Mouse (Mus musculus): ENCODE data around the gene Dpp6. TPM values are rescaled to one million over a fixed set of nuclear protein-coding genes. Genes with fewer than 3 reads are reported as not detected.

Dpp6 gene
- polyA plus RNA-seq, 1 experiment: not detected

GRCm38 (mm10) chr5:27306497-27307152, 489.6 kb downstream of the Dpp6 start:
- TF ChIP-seq CTCF (IDR thresholded peaks at IDR 0.05; ENCODE audit: control insufficient read depth, insufficient read depth, low read length) (no peak), POLR2A (IDR thresholded peaks at IDR 0.05; ENCODE audit: borderline replicate concordance, control insufficient read depth, low read depth, low read length) (no peak)
- no peak overlapping the region for H3K27ac ChIP-seq (ENCODE audit: control insufficient read depth, insufficient read depth, low read depth, low read length, poor library complexity)
- no peaks in the 10 kb centered on the region for H3K4me1 ChIP-seq (ENCODE audit: control insufficient read depth, insufficient read depth, low read length)
- WGBS: 59% methylated on average over 4 of the region's 4 CpGs
- H3K4me3 ChIP-seq (replicated peaks; ENCODE audit: control insufficient read depth, low read depth, low read length): no peak overlapping the region

- no peaks in the 10 kb centered on the region for H3K4me1 ChIP-seq (ENCODE audit: control insufficient read depth, insufficient read depth, low read length)
- TF ChIP-seq POLR2A (IDR thresholded peaks at IDR 0.05; ENCODE audit: borderline replicate concordance, control insufficient read depth, low read depth, low read length) (no peak), CTCF (IDR thresholded peaks at IDR 0.05; ENCODE audit: control insufficient read depth, insufficient read depth, low read length) (no peak)
- no peak overlapping the region for H3K4me3 ChIP-seq (replicated peaks; ENCODE audit: control insufficient read depth, low read depth, low read length)
- 58% methylated on average over 2 of the region's 2 CpGs for WGBS
- no peak overlapping the region for H3K27ac ChIP-seq (ENCODE audit: control insufficient read depth, insufficient read depth, low read depth, low read length, poor library complexity)
Measured at GRCm38 (mm10) chr5:27310217-27310616, 493.2 kb downstream of the Dpp6 start.

- Histone ChIP-seq H3K4me3 (replicated peaks; ENCODE audit: control insufficient read depth, low read depth, low read length) (no peak overlapping the region), H3K27ac (ENCODE audit: control insufficient read depth, insufficient read depth, low read depth, low read length, poor library complexity) (no peak overlapping the region), H3K4me1 (ENCODE audit: control insufficient read depth, insufficient read depth, low read length) (no peaks in the 10 kb centered on the region)
- TF ChIP-seq CTCF (IDR thresholded peaks at IDR 0.05; ENCODE audit: control insufficient read depth, insufficient read depth, low read length) (no peak), POLR2A (IDR thresholded peaks at IDR 0.05; ENCODE audit: borderline replicate concordance, control insufficient read depth, low read depth, low read length) (no peak)
- WGBS: 44% methylated on average over 1 of the region's 1 CpGs
Measured at GRCm38 (mm10) chr5:27316674-27317073, 499.7 kb downstream of the Dpp6 start.

- Histone ChIP-seq H3K27ac (ENCODE audit: control insufficient read depth, insufficient read depth, low read depth, low read length, poor library complexity) (no peak overlapping the region), H3K4me1 (ENCODE audit: control insufficient read depth, insufficient read depth, low read length) (no peaks in the 10 kb centered on the region), H3K4me3 (replicated peaks; ENCODE audit: control insufficient read depth, low read depth, low read length) (no peak overlapping the region)
- TF ChIP-seq CTCF (IDR thresholded peaks at IDR 0.05; ENCODE audit: control insufficient read depth, insufficient read depth, low read length) (no peak), POLR2A (IDR thresholded peaks at IDR 0.05; ENCODE audit: borderline replicate concordance, control insufficient read depth, low read depth, low read length) (no peak)
Measured at GRCm38 (mm10) chr5:27317264-27317663, 500.3 kb downstream of the Dpp6 start.

- H3K27ac ChIP-seq (ENCODE audit: control insufficient read depth, insufficient read depth, low read depth, low read length, poor library complexity): no peak overlapping the region
- 88% methylated on average over 1 of the region's 1 CpGs for WGBS
- H3K4me1 ChIP-seq (ENCODE audit: control insufficient read depth, insufficient read depth, low read length): no peaks in the 10 kb centered on the region
- H3K4me3 ChIP-seq (replicated peaks; ENCODE audit: control insufficient read depth, low read depth, low read length): no peak overlapping the region
- no peak for TF ChIP-seq CTCF (IDR thresholded peaks at IDR 0.05; ENCODE audit: control insufficient read depth, insufficient read depth, low read length)
- no peak for TF ChIP-seq POLR2A (IDR thresholded peaks at IDR 0.05; ENCODE audit: borderline replicate concordance, control insufficient read depth, low read depth, low read length)
Measured at GRCm38 (mm10) chr5:27317832-27318231, 500.8 kb downstream of the Dpp6 start.

GRCm38 (mm10) chr5:27319731-27320130, 502.7 kb downstream of the Dpp6 start:
- 68% methylated on average over 4 of the region's 4 CpGs for WGBS
- Histone ChIP-seq H3K27ac (ENCODE audit: control insufficient read depth, insufficient read depth, low read depth, low read length, poor library complexity) (no peak overlapping the region), H3K4me1 (ENCODE audit: control insufficient read depth, insufficient read depth, low read length) (no peaks in the 10 kb centered on the region), H3K4me3 (replicated peaks; ENCODE audit: control insufficient read depth, low read depth, low read length) (no peak overlapping the region)
- TF ChIP-seq POLR2A (IDR thresholded peaks at IDR 0.05; ENCODE audit: borderline replicate concordance, control insufficient read depth, low read depth, low read length) (no peak), CTCF (IDR thresholded peaks at IDR 0.05; ENCODE audit: control insufficient read depth, insufficient read depth, low read length) (no peak)

- Histone ChIP-seq H3K4me3 (replicated peaks; ENCODE audit: control insufficient read depth, low read depth, low read length) (no peak overlapping the region), H3K27ac (ENCODE audit: control insufficient read depth, insufficient read depth, low read depth, low read length, poor library complexity) (no peak overlapping the region), H3K4me1 (ENCODE audit: control insufficient read depth, insufficient read depth, low read length) (no peaks in the 10 kb centered on the region)
- WGBS: 62% methylated on average over 3 of the region's 3 CpGs
- TF ChIP-seq CTCF (IDR thresholded peaks at IDR 0.05; ENCODE audit: control insufficient read depth, insufficient read depth, low read length): no peak
- no peak for TF ChIP-seq POLR2A (IDR thresholded peaks at IDR 0.05; ENCODE audit: borderline replicate concordance, control insufficient read depth, low read depth, low read length)
Measured at GRCm38 (mm10) chr5:27322895-27323792, 506.1 kb downstream of the Dpp6 start.

- WGBS: 62% methylated on average over 3 of the region's 3 CpGs
- Histone ChIP-seq H3K4me3 (replicated peaks; ENCODE audit: control insufficient read depth, low read depth, low read length) (no peak overlapping the region), H3K4me1 (ENCODE audit: control insufficient read depth, insufficient read depth, low read length) (no peaks in the 10 kb centered on the region), H3K27ac (ENCODE audit: control insufficient read depth, insufficient read depth, low read depth, low read length, poor library complexity) (no peak overlapping the region)
- no peak for TF ChIP-seq CTCF (IDR thresholded peaks at IDR 0.05; ENCODE audit: control insufficient read depth, insufficient read depth, low read length)
Measured at GRCm38 (mm10) chr5:27324346-27324928, 507.4 kb downstream of the Dpp6 start.

Data from bone marrow, adult 2 months (tissue).